Mouse (Mus musculus) kidney, adult 8-10 months (tissue): ENCODE data around the gene Myh7b.

ENCODE experiments used
- DNase-seq, 2 experiments: peaks; one replicate each; pipeline ENCODE4 v3.0.0; 2022

The Myh7b gene

DNA sequence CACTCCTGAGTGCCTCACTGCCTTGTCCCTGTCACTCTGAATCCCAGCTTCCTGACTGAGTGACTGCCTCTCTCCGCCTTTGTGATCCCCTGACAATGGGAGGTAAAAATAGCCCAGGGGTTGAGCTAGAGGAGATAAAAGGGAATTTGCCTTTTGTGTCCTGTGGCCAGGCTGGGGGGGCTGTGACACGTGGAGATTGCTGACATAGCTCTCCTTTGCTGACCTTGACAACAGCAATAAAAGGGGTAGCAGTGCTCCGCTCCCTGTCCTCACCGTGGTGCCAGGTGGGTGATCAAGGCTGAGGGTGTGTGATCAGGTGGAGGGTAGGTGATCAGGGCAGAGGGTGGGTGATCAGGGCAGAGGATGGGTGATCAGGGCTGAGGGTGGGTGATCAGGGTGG lies at the start of gene Myh7b:
Myh7b (plus strand) TSS at position 235 of the 400 bp plus-strand sequence.
- no peak for DNase-seq

- DNase-seq, result no peak
These were observed 48.8 kb upstream of the Myh7b start for GRCm38 (mm10) chr2:155562209-155562608.

GRCm38 (mm10) chr2:155562934-155563333 lies 48.1 kb upstream of the Myh7b start:
- DNase-seq, result no peak

DNA sequence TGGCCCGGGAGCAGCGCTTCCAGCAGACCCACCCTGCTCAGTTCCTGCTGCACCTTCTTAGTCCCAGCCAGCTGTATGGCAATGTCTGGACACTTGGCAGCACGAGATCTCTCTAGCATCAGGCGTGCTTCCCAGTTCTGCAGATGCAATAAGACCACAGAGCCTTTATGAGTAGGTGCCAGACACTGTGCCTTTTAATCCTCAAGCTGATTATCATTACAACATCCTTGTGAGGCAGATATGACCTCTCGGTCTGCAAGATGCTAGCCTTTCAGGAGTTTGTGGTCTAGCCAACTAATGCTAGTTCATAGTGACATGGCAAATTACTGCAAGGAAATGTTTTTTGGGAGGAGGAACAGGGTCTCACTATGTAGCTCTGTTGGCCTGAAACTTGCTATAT lies 43.3 kb upstream of the Myh7b start:
- DNase-seq, result no peak

GRCm38 (mm10) chr2:155569223-155569807 lies 41.7 kb upstream of the Myh7b start:
- no peak for DNase-seq

GRCm38 (mm10) chr2:155573001-155573400 lies 38.0 kb upstream of the Myh7b start:
- DNase-seq, result no peak

GRCm38 (mm10) chr2:155573996-155574395 lies 37.0 kb upstream of the Myh7b start:
- DNase-seq, result no peak

DNA sequence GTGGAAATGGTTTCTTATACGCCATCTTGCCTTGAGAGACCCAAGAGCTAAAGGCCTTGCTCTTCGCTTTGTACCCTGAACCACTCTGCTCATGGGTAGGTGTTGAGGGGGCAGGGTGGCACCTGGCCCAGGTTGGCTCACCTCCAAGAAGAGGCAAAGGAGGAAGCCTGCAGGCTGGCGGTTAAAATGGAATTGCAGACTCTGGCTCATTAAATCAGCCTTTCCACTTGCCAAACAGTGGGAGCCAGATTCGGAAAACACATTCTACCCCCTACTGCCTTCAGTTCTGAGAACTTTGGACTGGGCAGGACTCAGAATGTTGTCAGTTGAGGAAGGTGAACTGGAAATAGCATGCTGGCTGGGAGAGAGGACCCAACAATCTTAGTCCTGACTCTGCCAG lies 36.3 kb upstream of the Myh7b start:
- DNase-seq, result peak; percentile 94

- DNase-seq, result no peak
These were observed 34.4 kb upstream of the Myh7b start for GRCm38 (mm10) chr2:155576656-155577055.

DNA sequence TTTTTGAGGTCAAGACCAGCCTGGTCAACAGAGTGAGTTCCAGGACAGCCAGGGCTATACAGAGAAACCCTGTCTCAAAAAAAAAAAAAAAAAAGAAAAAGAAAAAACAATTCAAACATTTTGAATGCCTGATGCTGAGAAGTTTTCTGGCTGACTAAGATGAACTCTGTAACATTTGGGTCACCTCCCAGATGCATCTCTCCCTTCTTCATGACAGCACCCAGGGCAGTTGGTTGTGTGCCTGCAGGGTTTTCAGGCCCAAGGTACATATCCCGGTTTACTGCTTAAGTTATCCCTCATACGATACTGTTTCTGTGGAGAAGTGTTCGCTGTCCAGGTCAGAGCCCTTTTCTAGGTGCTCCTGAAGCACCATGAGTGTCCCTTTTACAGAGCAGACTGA lies 30.7 kb upstream of the Myh7b start:
- no peak for DNase-seq

DNA sequence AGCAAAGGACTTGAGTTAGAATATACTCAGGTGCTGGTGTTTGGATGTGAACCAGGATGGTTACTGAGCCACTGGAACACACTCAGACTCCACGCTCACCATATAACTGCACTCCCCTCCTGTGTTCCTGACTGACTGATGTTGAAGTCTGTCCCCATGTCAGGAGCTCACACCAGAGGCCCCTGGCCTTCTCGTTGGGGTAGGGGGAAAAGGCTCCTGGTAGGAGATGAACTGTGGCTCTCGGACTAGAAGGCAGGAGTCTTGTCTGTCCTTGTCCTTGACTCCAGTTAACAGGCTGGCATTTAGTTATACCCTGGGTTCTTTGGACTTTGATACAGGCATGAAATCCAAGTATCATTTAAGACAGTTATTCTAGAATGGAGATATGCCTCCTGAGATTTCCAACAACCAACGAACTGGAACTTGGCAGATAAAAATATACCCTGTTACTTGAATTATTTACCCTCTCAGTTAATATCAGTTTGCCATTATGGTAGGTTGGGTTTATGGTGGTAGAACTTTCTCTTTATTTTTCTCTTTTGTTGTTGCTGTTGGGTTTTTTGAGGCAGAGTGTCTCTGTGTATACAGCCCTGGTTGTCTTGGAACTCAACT lies 28.5 kb upstream of the Myh7b start:
- peak; percentile 43 to 65 for DNase-seq

DNA sequence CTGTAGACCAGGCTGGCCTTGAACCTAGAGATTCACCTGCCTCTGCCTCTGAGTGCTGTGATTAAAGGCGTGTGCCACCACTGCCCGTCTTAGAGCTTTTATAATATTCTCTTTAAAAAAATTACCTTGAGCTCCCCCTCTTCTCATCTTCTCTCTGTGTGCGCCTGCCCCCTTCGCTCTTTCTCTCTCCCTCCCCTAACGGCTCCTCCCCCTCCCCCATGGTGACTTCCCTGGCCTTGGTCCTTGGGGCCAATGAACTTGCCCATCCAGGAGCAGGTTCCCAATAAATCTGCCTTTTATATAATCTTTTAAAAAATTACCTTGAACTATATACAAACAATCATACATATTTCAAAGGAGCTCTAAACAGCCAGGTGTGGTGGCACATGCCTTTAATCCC lies 28.0 kb upstream of the Myh7b start:
- peak in 1 of 2 experiments; percentile 56 for DNase-seq

DNA sequence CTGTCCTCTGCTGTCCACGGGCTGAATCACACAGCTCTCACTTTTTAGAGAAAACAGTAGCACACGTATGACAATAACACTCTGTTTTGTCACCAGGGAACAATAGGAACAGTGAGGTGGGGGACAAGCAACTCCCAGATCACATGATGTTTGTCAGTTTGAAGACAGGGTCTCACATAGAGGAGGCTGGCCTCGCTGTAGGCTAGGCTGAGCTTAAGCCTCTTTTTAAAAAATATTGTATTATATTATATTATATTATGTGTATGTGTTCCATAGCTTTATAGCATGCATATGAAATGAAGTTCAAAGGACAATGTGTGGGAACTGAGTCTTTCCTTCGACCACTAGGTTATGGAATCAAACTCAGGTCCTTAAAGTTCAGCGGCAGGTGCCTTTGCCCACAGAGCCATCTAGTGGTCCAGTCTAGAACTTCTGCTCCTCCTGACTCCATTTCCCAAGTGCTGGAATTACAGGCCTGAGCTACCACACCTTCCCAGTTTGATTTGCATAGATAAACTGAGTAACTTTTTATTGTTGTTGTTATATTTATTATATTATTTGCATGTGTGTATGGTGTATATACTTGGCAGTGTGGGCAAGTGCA lies 27.0 kb upstream of the Myh7b start:
- peak; percentile 66 to 85 for DNase-seq

- no peak for DNase-seq
These were observed 25.9 kb upstream of the Myh7b start for GRCm38 (mm10) chr2:155585082-155585481.

- DNase-seq, result peak; percentile 71 to 79
These were observed 25.5 kb upstream of the Myh7b start for GRCm38 (mm10) chr2:155585486-155585885.

- DNase-seq, result no peak
These were observed 22.9 kb upstream of the Myh7b start for GRCm38 (mm10) chr2:155588136-155588535.

DNA sequence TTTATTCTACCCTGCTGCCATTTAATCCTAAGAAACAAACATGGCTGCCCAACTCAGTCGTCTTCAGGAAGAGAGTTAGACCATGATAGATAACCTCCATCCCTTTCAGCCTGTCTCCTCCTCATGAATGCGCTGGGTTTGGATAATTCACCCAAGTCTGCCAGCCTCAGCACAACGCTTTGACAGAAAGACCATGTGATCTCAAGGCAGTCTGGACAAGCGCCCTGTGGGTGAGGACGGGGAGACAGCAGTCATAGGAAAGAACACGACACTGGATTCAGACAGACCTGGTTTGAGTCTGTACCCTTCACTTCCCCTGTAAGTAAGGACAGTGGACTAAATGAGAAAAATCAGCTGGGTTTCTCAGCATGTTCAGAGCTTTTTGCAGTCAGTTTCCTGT lies 21.5 kb upstream of the Myh7b start:
- DNase-seq, result peak in 1 of 2 experiments; percentile 56

DNA sequence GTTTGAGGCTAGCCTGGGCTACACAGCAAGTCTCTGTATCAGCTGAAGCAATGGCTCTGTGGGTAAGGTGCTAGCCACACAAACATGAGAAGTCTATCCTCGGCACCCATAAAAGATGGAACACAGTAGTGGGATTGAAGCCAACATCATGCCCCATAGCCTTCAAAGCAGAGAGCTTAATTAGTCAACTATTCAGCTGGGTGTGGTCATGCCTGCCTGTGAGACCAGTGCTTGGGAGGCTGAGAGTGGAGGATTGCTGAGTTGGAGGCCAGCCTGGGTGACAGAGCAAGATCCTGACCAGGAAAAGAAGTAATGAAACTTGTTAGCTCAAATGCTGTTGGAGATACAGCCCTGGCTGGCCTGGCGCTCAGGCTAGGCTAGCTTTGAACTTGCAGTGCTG lies 20.1 kb upstream of the Myh7b start:
- DNase-seq, result peak; percentile 60 to 65

DNA sequence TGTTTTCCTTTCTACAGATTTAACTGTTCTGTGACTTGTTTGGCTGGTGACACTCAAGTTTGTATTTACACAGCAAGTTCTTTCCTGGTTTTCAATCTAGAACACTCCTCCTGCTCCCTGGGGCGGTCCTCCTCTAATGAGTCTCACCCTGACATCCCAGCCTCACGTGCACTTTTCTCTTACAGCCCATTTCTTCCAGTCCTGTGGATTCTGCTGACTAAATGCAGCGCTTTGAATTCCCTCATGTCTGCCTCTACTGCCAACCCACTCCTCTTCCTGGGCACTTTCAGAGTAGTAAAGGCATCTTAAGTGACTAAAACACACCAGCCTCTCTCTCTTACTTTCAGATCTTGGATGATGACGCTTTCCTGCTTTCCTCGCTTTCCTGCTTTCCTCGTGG lies 19.3 kb upstream of the Myh7b start:
- DNase-seq, result peak; percentile 61 to 62

GRCm38 (mm10) chr2:155592137-155592853 lies 18.7 kb upstream of the Myh7b start, which contains the start of gene Gss:
Gene Gss, minus strand, starts transcription at chr2:155592810.
- DNase-seq, result peak; percentile 98

DNA sequence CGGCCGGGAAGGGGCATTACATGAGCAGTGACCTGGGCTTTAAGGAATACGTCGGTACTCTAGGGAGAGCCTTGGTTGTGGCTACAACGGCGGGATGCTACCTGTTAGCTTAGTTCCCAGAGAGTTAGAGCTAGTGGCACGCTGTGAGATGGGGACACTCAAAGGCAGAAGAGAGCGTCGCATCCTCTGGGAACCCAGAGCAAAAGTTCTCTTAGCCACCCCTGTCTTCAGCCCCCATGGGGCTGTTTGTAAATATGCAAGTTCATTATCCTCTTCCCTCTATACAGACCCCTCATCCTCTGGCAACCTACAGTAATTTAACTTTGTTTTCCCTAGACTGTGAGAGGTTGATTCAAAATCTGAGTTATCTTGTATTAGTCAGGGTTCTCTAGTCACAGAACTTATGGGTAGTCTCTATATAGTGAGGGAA lies 18.1 kb upstream of the Myh7b start:
- no peak for DNase-seq

GRCm38 (mm10) chr2:155595516-155595915 lies 15.5 kb upstream of the Myh7b start:
- DNase-seq, result no peak

DNA sequence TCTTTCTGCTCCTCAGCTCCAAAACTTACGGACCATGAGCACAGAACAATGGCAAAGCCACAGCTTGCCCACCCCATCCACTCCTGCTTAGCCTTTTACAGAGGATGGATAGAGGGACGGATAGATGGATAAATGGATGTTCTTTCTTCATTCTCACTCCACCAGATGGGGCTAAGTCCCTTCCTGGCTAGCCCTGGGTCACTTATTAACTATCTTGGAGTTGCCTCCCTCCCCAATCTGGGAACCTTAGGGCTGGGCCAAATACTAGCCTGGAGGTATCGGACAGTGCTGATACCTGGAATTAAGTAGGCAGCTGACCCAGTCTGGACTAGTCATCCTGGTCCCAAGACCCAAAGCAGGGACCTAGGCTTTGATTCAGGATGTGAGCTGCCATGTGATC lies 7.3 kb upstream of the Myh7b start:
- DNase-seq, result peak; percentile 46 to 49
